In genomic region chr8:120672626-120673229, GRCm38 (mm10) we compare ENCODE assay signal across 29 mouse cellular contexts. TPM values are rescaled to one million over a fixed set of nuclear protein-coding genes. Genes with fewer than 3 reads are reported as not detected.
DNase-seq lines count a peak whose midpoint lies in the region; TF ChIP-seq lines count a peak whose summit lies in the region.
"Had no signal": no experiment of that assay in that cellular context is flagged by ENCODE, and none has a peak within 500 bp of the region (broad histone marks: within the 10 kb centered on the region; RNA-seq: fewer than 3 reads in every experiment).

No protein-coding gene starts in this region.

- peaks cover 24% of the 10 kb centered on the region for H3K79me3 ChIP-seq in C2C12 (ENCODE audit: low read depth)

- H3K27me3 ChIP-seq in C2C12 (ENCODE audit: control insufficient read depth, insufficient read depth, insufficient read length), result no peaks in the 10 kb centered on the region
- H3K27me3 ChIP-seq in ES-Bruce4 (ENCODE audit: control insufficient read depth, insufficient read depth, low read length, poor library complexity, severe bottlenecking), result no peaks in the 10 kb centered on the region
- H3K27me3 ChIP-seq: embryonic facial prominence, embryonic 12.5 days; heart, embryonic 12.5 days; hindbrain, embryonic 15.5 days; limb, embryonic 12.5 days; liver, embryonic 15.5 days; midbrain, embryonic 15.5 days; neural tube, embryonic 15.5 days had no signal

- H3K9ac ChIP-seq in ES-Bruce4 (ENCODE audit: low read depth, poor library complexity, severe bottlenecking), result no peak overlapping the region
- H3K9ac ChIP-seq: embryonic facial prominence, embryonic 12.5 days; heart, embryonic 12.5 days; hindbrain, embryonic 15.5 days; limb, embryonic 12.5 days; liver, embryonic 15.5 days; lung, embryonic 14.5 days; midbrain, embryonic 15.5 days; neural tube, embryonic 15.5 days had no signal

- no peaks in the 10 kb centered on the region for H3K9me3 ChIP-seq in ES-Bruce4 (replicated peaks; ENCODE audit: control insufficient read depth, insufficient read depth, low read length, poor library complexity, severe bottlenecking)
- H3K9me3 ChIP-seq: embryonic facial prominence, embryonic 12.5 days; heart, embryonic 12.5 days; hindbrain, embryonic 15.5 days; limb, embryonic 12.5 days; liver, embryonic 15.5 days; midbrain, embryonic 15.5 days; neural tube, embryonic 15.5 days had no signal

- intact Hi-C loops in heart, postnatal 10 days (cut with DNase I), result no loop called here

- H3K4me1 ChIP-seq in ES-Bruce4 (ENCODE audit: control insufficient read depth, insufficient read depth, low read length), result peaks cover 6% of the 10 kb centered on the region
- H3K4me1 ChIP-seq: embryonic facial prominence, embryonic 12.5 days had no signal

- no peak for TF ChIP-seq CTCF in C2C12 (IDR thresholded peaks at IDR 0.05; ENCODE audit: control insufficient read depth, insufficient read depth, insufficient read length)
- TF ChIP-seq CTCF in ES-Bruce4 (IDR thresholded peaks at IDR 0.05; ENCODE audit: low read depth, low read length), result no peak

- H3K36me3 ChIP-seq in C2C12 (ENCODE audit: control insufficient read depth, insufficient read depth), result peaks cover 45% of the 10 kb centered on the region
- peaks cover 42% of the 10 kb centered on the region for H3K36me3 ChIP-seq in ES-Bruce4 (ENCODE audit: control insufficient read depth, insufficient read depth, low read length, poor library complexity, severe bottlenecking)

- H3K79me2 ChIP-seq in C2C12 (ENCODE audit: control insufficient read depth, insufficient read depth), result peaks cover 48% of the 10 kb centered on the region

- DNase-seq in heart, adult 11 months, result peak; percentile 92
- no peak for DNase-seq in heart, postnatal 10 days
- peak; percentile 44 for DNase-seq in R1 (ENCODE audit: low read depth, low spot score)
- DNase-seq in spleen, postnatal 14 days (ENCODE audit: low spot score in 2 of 2), result no peak
- DNase-seq in adrenal gland, postnatal 10 days, result no peak
- DNase-seq: adrenal gland, postnatal 14 days; cerebellum, adult 11 months; cerebellum, adult 9-10 months; embryo, embryonic 11 days; gastrocnemius, postnatal 14 days; kidney, adult 8-10 months; lung, embryonic 14.5 days; lung, postnatal 14 days; right cerebral cortex, postnatal 14 days; thymus, postnatal 14 days had no signal

- H3ac ChIP-seq in C2C12 (ENCODE audit: control insufficient read depth, insufficient read length, low read depth), result no peak overlapping the region

- no peak for TF ChIP-seq EP300 in ES-Bruce4 (IDR thresholded peaks at IDR 0.05; ENCODE audit: insufficient read depth, low read depth, low read length)

- H3K4me3 ChIP-seq in C2C12 (ENCODE audit: insufficient read depth, poor library complexity, severe bottlenecking), result no peak overlapping the region
- H3K4me3 ChIP-seq in ES-Bruce4 (ENCODE audit: low read depth, low read length), result no peak overlapping the region; the same call in 1 of the 2 replicates
- H3K4me3 ChIP-seq: embryonic facial prominence, embryonic 12.5 days; heart, embryonic 12.5 days; hindbrain, embryonic 15.5 days; limb, embryonic 12.5 days; liver, embryonic 15.5 days; midbrain, embryonic 15.5 days; neural tube, embryonic 15.5 days had no signal

- no peak for TF ChIP-seq POLR2A in ES-Bruce4 (IDR thresholded peaks at IDR 0.05; ENCODE audit: insufficient read depth, low read length)

- H3K27ac ChIP-seq in ES-Bruce4 (ENCODE audit: insufficient read depth, low read length), result peak overlapping the region; percentile 90
- H3K27ac ChIP-seq: embryonic facial prominence, embryonic 12.5 days; hindbrain, embryonic 15.5 days; kidney, postnatal 0 days; limb, embryonic 12.5 days; liver, embryonic 15.5 days; midbrain, embryonic 15.5 days; neural tube, embryonic 15.5 days had no signal

TF ChIP-seq in C2C12, 6 proteins besides CTCF, POLR2A, EP300 and RAD21:
- TF ChIP-seq USF1 (IDR thresholded peaks at IDR 0.05; ENCODE audit: low read depth) (peak; percentile 68), CEBPB (IDR thresholded peaks at IDR 0.05; ENCODE audit: low read depth) (no peak), MAX (IDR thresholded peaks at IDR 0.05) (no peak), MYOG (IDR thresholded peaks at IDR 0.05; ENCODE audit: control insufficient read depth, extremely low read depth, insufficient read length) (no peak), MYOD1 (IDR thresholded peaks at IDR 0.05; ENCODE audit: control insufficient read depth, insufficient read length, low read depth) (no peak)

RNA-seq across cellular contexts. Expression of gene Emc8, which starts 4.4 kb away (rescaled TPM):
- 10 to 100 TPM; 65.9 to 68.6 TPM for total RNA-seq in heart, postnatal 10 days (2021)
- polyA plus RNA-seq in C2C12 (2012; fragmentation: generic; extraction: Trizol) (240 TPM), ES-Bruce4 (2011; ENCODE audit: insufficient read depth, insufficient read length, low read depth, missing spikeins) (124 and 141 TPM in 2 replicates)
- 100 to 1,000 TPM; 113 to 117 TPM for total RNA-seq in adrenal gland, postnatal 10 days (2021)

RNA-seq across cellular contexts. Expression of gene Cox4i1, which starts 4.7 kb away (rescaled TPM):
- total RNA-seq in heart, postnatal 10 days (2021), result 1,000 to 10,000 TPM; 3,943 to 4,033 TPM
- 1,270 TPM for polyA plus RNA-seq in C2C12 (2012; fragmentation: generic; extraction: Trizol)
- polyA plus RNA-seq in ES-Bruce4 (2011; ENCODE audit: insufficient read depth, insufficient read length, low read depth, missing spikeins), result 605 and 624 TPM in 2 replicates
- 1,000 to 10,000 TPM; 2,747 to 2,903 TPM for total RNA-seq in adrenal gland, postnatal 10 days (2021)

RNA-seq across cellular contexts. Expression of gene Gm27021, which starts 4.8 kb away (rescaled TPM):
- total RNA-seq in heart, postnatal 10 days (2021), result under 1 TPM in 1 of 2 experiments, not detected in 1; 0.48 TPM
- polyA plus RNA-seq in C2C12 (2012; fragmentation: generic; extraction: Trizol), result 2.3 TPM
- not detected in 2 replicates for polyA plus RNA-seq in ES-Bruce4 (2011; ENCODE audit: insufficient read depth, insufficient read length, low read depth, missing spikeins)
- not detected for total RNA-seq in adrenal gland, postnatal 10 days (2021)
- total RNA-seq: adrenal gland, postnatal 14 days; gastrocnemius, postnatal 14 days; granulocyte monocyte progenitor cell, adult 5-6 weeks; hematopoietic stem cell, adult 5-6 weeks; liver, adult 2 months had no signal
- polyA plus RNA-seq: CD4-positive, CD25-positive, alpha-beta regulatory T cell, adult 4 months; heart, embryonic 12.5 days; liver, adult 2 months had no signal

RNA-seq across cellular contexts. Expression of gene 1190005I06Rik, which starts 25.3 kb away (rescaled TPM):
- total RNA-seq in heart, postnatal 10 days (2021), result 1 to 10 TPM; 5.1 to 10.0 TPM
- polyA plus RNA-seq in C2C12 (2012; fragmentation: generic; extraction: Trizol) (2.6 TPM), ES-Bruce4 (2011; ENCODE audit: insufficient read depth, insufficient read length, low read depth, missing spikeins) (12.4 and 17.7 TPM in 2 replicates)
- total RNA-seq in adrenal gland, postnatal 10 days (2021), result 10 to 100 TPM; 28.3 to 32.8 TPM
- total RNA-seq: granulocyte monocyte progenitor cell, adult 5-6 weeks; hematopoietic stem cell, adult 5-6 weeks had no signal

Comparison
In these comparisons a context has a peak if more than half of its experiments do, and no peak if none do; other contexts are left out.
1. DNase-seq: peak in heart, adult 11 months (single experiment) and R1 (single experiment); none in heart, postnatal 10 days (0 of 2), spleen, postnatal 14 days (0 of 2) and adrenal gland, postnatal 10 days (single experiment).